Mouse (Mus musculus) embryonic facial prominence, embryonic 12.5 days (tissue): ENCODE results near the gene Stmnd1. TPM values are rescaled to one million over a fixed set of nuclear protein-coding genes. Genes with fewer than 3 reads are reported as not detected.
"Not testable (repeated sequence)": the region's sequence is repeated elsewhere in the genome, so short reads cannot be mapped to it uniquely, and the experiment has no call there.

ENCODE experiments used
- ATAC-seq: fragments of 200-750 bp; cut with Nextera tagmentation; 2 replicates; pipeline ENCODE4 v1.8.0; 2017; ENCODE audit not compliant: insufficient number of reproducible peaks, insufficient read depth, low FRiP score, low TSS enrichment
- H3K27ac ChIP-seq: fragments of 300-500 bp; sonication (generic); 2 replicates; pipeline ENCODE4 v1.5.1; 2016; ENCODE audit warnings: mild to moderate bottlenecking
- H3K27me3 ChIP-seq: fragments of 300-500 bp; sonication (generic); 2 replicates; pipeline ENCODE4 v1.6.1; 2016; ENCODE audit warnings: mild to moderate bottlenecking, moderate library complexity
- H3K36me3 ChIP-seq: fragments of 300-500 bp; sonication (generic); 2 replicates; pipeline ENCODE4 v1.6.1; 2016; ENCODE audit warnings: mild to moderate bottlenecking
- H3K4me1 ChIP-seq: fragments of 300-500 bp; sonication (generic); 2 replicates; pipeline ENCODE4 v1.6.1; 2016
- H3K4me2 ChIP-seq: fragments of 300-500 bp; sonication (generic); replicated peaks from 2 replicates; pipeline ENCODE4 v1.6.1; 2016; ENCODE audit warnings: mild to moderate bottlenecking, moderate library complexity
- H3K4me3 ChIP-seq: fragments of 300-500 bp; sonication (generic); 2 replicates; pipeline ENCODE4 v1.5.1; 2016; ENCODE audit warnings: mild to moderate bottlenecking
- H3K9ac ChIP-seq: fragments of 300-500 bp; sonication (generic); 2 replicates; pipeline ENCODE4 v1.6.1; 2016; ENCODE audit warnings: mild to moderate bottlenecking, moderate library complexity
- H3K9me3 ChIP-seq: fragments of 300-500 bp; sonication (generic); 2 replicates; pipeline ENCODE4 v1.6.1; 2016; ENCODE audit warnings: mild to moderate bottlenecking, moderate library complexity
- WGBS: fragments of 180-500 bp; shearing (Covaris S2); methylation state at CpG from one replicate; pipeline ENCODE4 v1.1.7; 2016; 5-methylcytosine and 5-hydroxymethylcytosine counted together
- polyA plus RNA-seq: library from polyadenylated mRNA; unstranded; fragments of >200 nt; fragmentation: Nextera tagmentation; extraction: Ambion mirVana; gene quantifications from 2 replicates; pipeline ENCODE4 v1.2.1, GENCODE M21; 2016

Gene Stmnd1
- polyA plus RNA-seq, 1 experiment from 2014 or later: 0.31 TPM

DNA sequence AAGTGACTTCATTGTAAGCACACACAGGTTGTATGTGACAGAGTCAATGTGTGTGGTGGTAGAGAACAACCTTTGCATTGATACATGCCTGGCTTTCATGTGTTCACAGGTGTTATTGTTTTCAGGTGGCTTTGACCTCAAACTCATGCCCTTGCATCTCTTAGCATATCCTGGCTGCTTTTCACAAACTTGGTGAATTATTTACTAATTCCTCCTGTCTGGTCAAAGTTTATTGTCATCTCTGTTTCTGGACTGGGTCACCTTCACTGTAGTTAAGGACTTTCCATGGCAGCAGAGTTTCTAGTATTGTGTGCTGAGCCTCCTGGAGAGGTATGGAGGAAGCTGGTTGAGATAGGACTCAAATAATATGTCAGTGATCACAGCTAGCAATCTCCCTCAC, 20.8 kb downstream of the Stmnd1 start:
- no peak for ATAC-seq
- Histone ChIP-seq H3K4me1 (no peaks in the 10 kb centered on the region), H3K4me3 (no peak overlapping the region), H3K27me3 (no peaks in the 10 kb centered on the region), H3K9me3 (no peaks in the 10 kb centered on the region), H3K4me2 (no peak overlapping the region), H3K36me3 (no peaks in the 10 kb centered on the region), H3K27ac (no peak overlapping the region), H3K9ac (no peak overlapping the region)

DNA sequence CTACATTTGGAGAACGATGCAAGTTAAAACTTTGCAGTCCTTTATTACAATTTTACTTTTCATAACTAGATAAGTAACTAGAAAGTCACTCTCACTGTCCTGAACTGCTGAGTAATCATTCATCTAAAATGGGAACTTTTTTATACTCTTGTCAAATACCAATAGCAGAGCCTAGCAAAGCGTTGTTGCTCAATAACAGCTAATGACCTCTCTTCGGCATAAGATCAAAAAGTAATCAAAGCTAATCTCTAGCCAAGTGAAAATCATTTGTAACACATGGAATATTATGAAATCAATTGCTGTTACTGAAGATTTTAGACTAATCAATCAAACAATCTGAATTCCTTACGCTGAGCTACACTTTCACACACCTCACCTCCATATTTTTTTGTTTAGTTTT, 24.2 kb downstream of the Stmnd1 start:
- whole genome bisulfite sequencing: 88% methylated on average over 4 of the region's 4 CpGs
- Histone ChIP-seq H3K4me3 (no peak overlapping the region), H3K36me3 (no peaks in the 10 kb centered on the region), H3K9ac (no peak overlapping the region), H3K4me1 (no peaks in the 10 kb centered on the region), H3K4me2 (no peak overlapping the region), H3K9me3 (no peaks in the 10 kb centered on the region), H3K27ac (no peak overlapping the region), H3K27me3 (no peaks in the 10 kb centered on the region)
- ATAC-seq: no peak

- Histone ChIP-seq H3K27me3 (no peaks in the 10 kb centered on the region), H3K4me1 (no peaks in the 10 kb centered on the region), H3K4me2 (no peak overlapping the region), H3K4me3 (no peak overlapping the region), H3K27ac (no peak overlapping the region), H3K36me3 (no peaks in the 10 kb centered on the region), H3K9ac (no peak overlapping the region), H3K9me3 (0 out of 2 replicates have a peak, but pooled peaks cover under 1% of the 10 kb centered on the region)
- ATAC-seq: no peak
- 51% methylated on average over 10 of the region's 10 CpGs for WGBS
These were observed 37.3 kb downstream of the Stmnd1 start for GRCm38 (mm10) chr13:46310790-46311189.

DNA sequence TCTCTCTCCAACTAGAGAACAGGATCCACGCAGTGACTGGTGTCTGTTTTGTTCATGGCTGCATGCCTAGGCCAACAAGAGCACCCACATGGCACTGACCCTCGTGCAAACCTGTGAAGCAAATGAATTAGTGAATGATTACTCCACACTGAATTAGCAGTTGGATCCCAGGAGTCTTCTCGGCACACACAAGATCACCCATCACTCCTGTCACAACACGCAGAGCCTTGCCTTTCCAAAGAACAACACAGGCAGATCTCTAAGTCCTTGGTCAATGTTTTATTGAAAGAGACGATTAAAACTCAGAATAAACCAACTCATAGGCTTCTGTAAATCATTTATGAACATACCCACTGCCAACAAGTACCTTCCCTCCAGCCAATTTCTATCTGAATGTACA, 39.7 kb downstream of the Stmnd1 start:
- no peaks in the 10 kb centered on the region for H3K4me1 ChIP-seq
- no peak overlapping the region for H3K27ac ChIP-seq
- H3K9ac ChIP-seq: no peak overlapping the region
- H3K4me2 ChIP-seq: no peak overlapping the region
- H3K36me3 ChIP-seq: no peaks in the 10 kb centered on the region
- no peaks in the 10 kb centered on the region for H3K27me3 ChIP-seq
- H3K4me3 ChIP-seq: no peak overlapping the region
- 0 out of 2 replicates have a peak, but pooled peaks cover 3% of the 10 kb centered on the region for H3K9me3 ChIP-seq
- no peak for ATAC-seq
- WGBS: 76% methylated on average over 5 of the region's 5 CpGs

DNA sequence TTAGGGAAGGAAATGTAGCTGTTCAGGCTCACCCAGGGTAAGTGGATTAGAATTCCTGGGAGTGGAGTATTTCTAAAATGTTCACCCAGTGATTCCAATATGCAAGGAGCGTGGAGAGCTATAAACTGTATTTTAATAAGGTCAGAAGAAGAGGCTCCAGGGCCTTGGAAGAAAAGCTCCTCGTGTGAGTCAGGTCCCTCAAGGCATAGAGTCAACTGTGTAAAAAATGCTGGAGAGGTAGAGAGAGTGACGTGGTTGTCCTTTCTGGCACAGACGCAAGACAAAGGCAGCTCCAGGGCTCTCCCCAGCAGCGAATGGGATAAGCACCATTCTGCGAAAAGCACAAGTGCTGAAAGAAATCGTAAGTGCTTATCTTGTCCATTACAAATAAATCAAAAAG, 41.6 kb downstream of the Stmnd1 start:
- no peaks in the 10 kb centered on the region for H3K36me3 ChIP-seq
- H3K27ac ChIP-seq: no peak overlapping the region
- 89% methylated on average over 7 of the region's 7 CpGs for WGBS
- H3K9me3 ChIP-seq: 0 out of 2 replicates have a peak, but pooled peaks cover 3% of the 10 kb centered on the region
- H3K4me2 ChIP-seq: no peak overlapping the region
- no peak overlapping the region for H3K9ac ChIP-seq
- no peaks in the 10 kb centered on the region for H3K27me3 ChIP-seq
- H3K4me1 ChIP-seq: no peaks in the 10 kb centered on the region
- H3K4me3 ChIP-seq: no peak overlapping the region
- no peak for ATAC-seq

DNA sequence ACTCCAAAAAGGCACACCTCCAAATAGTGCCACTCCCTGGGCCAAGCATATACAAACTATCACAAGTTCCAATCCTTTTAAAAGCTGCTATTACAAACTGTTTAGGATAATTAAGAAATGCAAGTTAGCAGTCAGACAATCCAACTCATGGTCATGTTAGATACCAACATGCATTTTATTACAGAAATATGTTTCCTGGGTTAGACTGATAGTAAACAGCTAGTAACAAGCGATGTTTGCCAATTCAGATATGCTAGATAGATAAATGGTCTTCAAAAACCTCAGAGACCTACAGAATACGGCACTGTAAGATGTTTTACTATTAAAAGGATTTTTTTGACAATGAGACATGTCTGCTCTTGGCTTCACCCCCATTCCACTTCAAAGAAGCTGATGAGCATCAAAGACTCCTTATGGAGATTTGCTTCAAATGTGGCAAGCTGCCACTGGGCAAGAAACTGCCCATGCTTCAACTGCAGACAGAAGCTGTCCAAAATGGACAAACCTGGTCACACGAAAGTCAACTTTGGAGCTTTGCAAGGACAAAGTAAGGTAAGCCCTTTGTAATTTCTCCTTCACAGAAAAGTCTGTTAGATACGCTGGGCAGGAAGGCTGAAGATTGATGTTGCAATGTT, 52.9 kb downstream of the Stmnd1 start:
- H3K36me3 ChIP-seq: no peaks in the 10 kb centered on the region
- H3K4me3 ChIP-seq: no peak overlapping the region
- H3K9ac ChIP-seq: no peak overlapping the region
- H3K27me3 ChIP-seq: no peaks in the 10 kb centered on the region
- no peaks in the 10 kb centered on the region for H3K9me3 ChIP-seq
- no peak for ATAC-seq
- no peak overlapping the region for H3K27ac ChIP-seq
- 82% methylated on average over 4 of the region's 4 CpGs for WGBS
- H3K4me2 ChIP-seq: no peak overlapping the region
- no peaks in the 10 kb centered on the region for H3K4me1 ChIP-seq

GRCm38 (mm10) chr13:46335020-46335419, 61.5 kb downstream of the Stmnd1 start:
- Histone ChIP-seq H3K27me3 (no peaks in the 10 kb centered on the region), H3K9me3 (no peaks in the 10 kb centered on the region; the same call in 1 of the 2 replicates), H3K9ac (no peak overlapping the region), H3K4me3 (no peak overlapping the region), H3K4me1 (no peaks in the 10 kb centered on the region), H3K4me2 (no peak overlapping the region), H3K27ac (no peak overlapping the region), H3K36me3 (no peaks in the 10 kb centered on the region)
- ATAC-seq: no peak
- 83% methylated on average over 6 of the region's 6 CpGs for WGBS

DNA sequence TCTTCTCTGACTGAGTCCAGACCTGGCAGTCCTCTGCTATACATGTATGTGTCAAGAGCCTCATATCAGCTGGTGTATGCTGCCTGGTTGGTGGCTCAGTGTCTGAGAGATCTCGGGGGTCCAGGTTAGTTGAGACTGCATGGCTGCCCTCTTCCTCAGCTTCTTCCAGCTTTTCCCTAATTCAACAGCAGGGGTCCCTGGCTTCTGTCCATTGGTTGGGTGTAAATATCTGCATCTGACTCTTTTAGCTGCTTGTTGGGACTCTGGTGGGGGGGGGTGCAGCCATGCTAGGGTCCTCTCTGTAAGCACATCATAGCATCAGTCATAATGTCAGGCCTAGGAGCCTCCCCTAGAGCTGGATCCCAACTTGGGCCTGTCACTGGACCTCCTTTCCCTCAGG, 62.8 kb downstream of the Stmnd1 start:
- not testable (repeated sequence) for H3K4me1 ChIP-seq, H3K36me3 ChIP-seq, H3K27me3 ChIP-seq, H3K9me3 ChIP-seq, ATAC-seq, H3K4me2 ChIP-seq, H3K27ac ChIP-seq, H3K4me3 ChIP-seq, H3K9ac ChIP-seq
- WGBS: 88% methylated on average over 1 of the region's 1 CpGs

- no peaks in the 10 kb centered on the region for H3K36me3 ChIP-seq
- H3K27me3 ChIP-seq: no peaks in the 10 kb centered on the region
- H3K4me1 ChIP-seq: no peaks in the 10 kb centered on the region
- no peak overlapping the region for H3K4me3 ChIP-seq
- no peaks in the 10 kb centered on the region for H3K9me3 ChIP-seq
- no peak overlapping the region for H3K9ac ChIP-seq
- H3K27ac ChIP-seq: no peak overlapping the region
- H3K4me2 ChIP-seq: no peak overlapping the region
- ATAC-seq: no peak
- WGBS: 74% methylated on average over 2 of the region's 2 CpGs
These were observed 64.3 kb downstream of the Stmnd1 start for GRCm38 (mm10) chr13:46337791-46338190.

- Histone ChIP-seq H3K27ac (no peak overlapping the region), H3K4me1 (no peaks in the 10 kb centered on the region), H3K36me3 (no peaks in the 10 kb centered on the region), H3K9me3 (no peaks in the 10 kb centered on the region), H3K4me3 (no peak overlapping the region), H3K9ac (no peak overlapping the region), H3K27me3 (no peaks in the 10 kb centered on the region), H3K4me2 (no peak overlapping the region)
- WGBS: 43% methylated on average over 4 of the region's 4 CpGs
- no peak for ATAC-seq
These were observed 66.4 kb downstream of the Stmnd1 start for GRCm38 (mm10) chr13:46339954-46340353.

DNA sequence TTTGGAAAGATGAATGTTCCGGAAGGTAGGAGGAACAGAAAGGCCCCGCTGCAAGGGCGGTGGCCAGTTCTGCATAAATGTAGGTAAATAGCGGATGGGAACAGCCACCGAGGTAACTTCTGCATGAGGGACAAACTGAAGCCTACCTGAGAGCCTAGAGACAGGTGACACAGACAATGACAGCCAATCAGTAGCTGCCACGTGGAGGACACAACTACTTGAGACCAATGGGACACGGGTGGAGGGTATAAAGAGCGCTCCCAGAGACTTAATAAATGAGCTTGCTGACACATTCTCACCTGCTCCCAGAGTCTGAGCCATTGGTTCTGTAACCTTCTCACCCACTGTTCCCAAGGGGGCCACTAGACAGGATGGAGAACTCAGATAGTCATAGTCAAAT, 67.1 kb downstream of the Stmnd1 start:
- Histone ChIP-seq H3K9me3 (no peaks in the 10 kb centered on the region), H3K4me3 (no peak overlapping the region), H3K9ac (no peak overlapping the region), H3K4me2 (no peak overlapping the region), H3K4me1 (no peaks in the 10 kb centered on the region), H3K27ac (no peak overlapping the region), H3K36me3 (no peaks in the 10 kb centered on the region), H3K27me3 (no peaks in the 10 kb centered on the region)
- WGBS: 91% methylated on average over 8 of the region's 8 CpGs
- no peak for ATAC-seq

DNA sequence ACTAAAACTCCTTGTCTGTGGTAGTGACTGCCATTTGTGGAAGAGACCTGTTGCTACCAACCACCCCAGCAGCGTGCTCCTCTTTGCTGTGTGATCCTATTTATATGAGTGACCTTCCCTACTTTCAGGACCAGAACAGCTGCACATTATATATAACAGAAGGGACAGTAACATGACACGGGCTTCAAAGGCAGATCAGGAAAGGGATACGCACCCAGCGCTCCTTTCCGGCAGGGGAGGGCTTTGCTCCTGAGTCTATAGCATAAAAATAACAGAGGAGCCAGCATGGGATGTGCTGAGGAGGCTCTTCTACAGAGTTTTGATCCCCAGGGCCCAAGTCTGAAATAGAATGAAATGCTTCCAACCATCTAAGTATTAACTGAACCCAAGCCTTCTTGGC, 67.9 kb downstream of the Stmnd1 start:
- Histone ChIP-seq H3K9me3 (no peaks in the 10 kb centered on the region), H3K4me3 (no peak overlapping the region), H3K36me3 (no peaks in the 10 kb centered on the region), H3K27me3 (no peaks in the 10 kb centered on the region), H3K4me2 (no peak overlapping the region), H3K9ac (no peak overlapping the region), H3K4me1 (no peaks in the 10 kb centered on the region), H3K27ac (no peak overlapping the region)
- ATAC-seq: no peak
- WGBS: 54% methylated on average over 5 of the region's 5 CpGs

- 78% methylated on average over 7 of the region's 7 CpGs for WGBS
- Histone ChIP-seq H3K4me1 (no peaks in the 10 kb centered on the region), H3K27ac (no peak overlapping the region), H3K9me3 (no peaks in the 10 kb centered on the region), H3K27me3 (no peaks in the 10 kb centered on the region), H3K4me3 (no peak overlapping the region), H3K4me2 (no peak overlapping the region), H3K36me3 (no peaks in the 10 kb centered on the region), H3K9ac (no peak overlapping the region)
- no peak for ATAC-seq
These were observed 69.7 kb downstream of the Stmnd1 start for GRCm38 (mm10) chr13:46343226-46343625.
